In genomic region chr6:35379890-35380289, GRCm38 (mm10) we compare ENCODE assay signal across 8 mouse cellular contexts. TPM values are rescaled to one million over a fixed set of nuclear protein-coding genes. Genes with fewer than 3 reads are reported as not detected.
DNase-seq lines count a peak whose midpoint lies in the region; ATAC-seq lines count a peak whose summit lies in the region.

No protein-coding gene starts in this region.

- no peak overlapping the region for H3K9ac ChIP-seq in hindbrain, embryonic 15.5 days

- H3K27me3 ChIP-seq in hindbrain, embryonic 15.5 days: no peaks in the 10 kb centered on the region

- peak overlapping the region; percentile 35 for H3K4me2 ChIP-seq in hindbrain, embryonic 15.5 days

- no peak for ATAC-seq in hindbrain, embryonic 15.5 days (ENCODE audit: low FRiP score, low read depth)

- no peaks in the 10 kb centered on the region for H3K9me3 ChIP-seq in hindbrain, embryonic 15.5 days

- 12% methylated on average over 8 of the region's 8 CpGs for WGBS in hindbrain, embryonic 15.5 days

- no peak overlapping the region for H3K4me3 ChIP-seq in hindbrain, embryonic 15.5 days

- H3K27ac ChIP-seq in hindbrain, embryonic 15.5 days (replicated peaks): no peak overlapping the region

- H3K4me1 ChIP-seq in hindbrain, embryonic 15.5 days (replicated peaks): peaks cover 11% of the 10 kb centered on the region

- peak; percentile 93 for DNase-seq in ZHBTc4 (ENCODE audit: low read depth, low spot score)
- peak; percentile 73 for DNase-seq in cerebellum, postnatal 36 days
- DNase-seq in frontal cortex, postnatal 36 days (ENCODE audit: low spot score in 2 of 2): peak; percentile 44 to 73
- peak; percentile 60 to 70 for DNase-seq in layer of hippocampus, postnatal 36 days
- DNase-seq in lung, postnatal 25 days (ENCODE audit: low spot score): peak; percentile 79
- DNase-seq in right cerebral cortex, postnatal 10 days (ENCODE audit: low spot score in 2 of 2): peak; percentile 66 to 69
- DNase-seq in urinary bladder, postnatal 25 days (ENCODE audit: low spot score): peak; percentile 77

- H3K36me3 ChIP-seq in hindbrain, embryonic 15.5 days: no peaks in the 10 kb centered on the region

RNA-seq across cellular contexts. Expression of gene Fam180a, which starts 53.9 kb away (rescaled TPM):
- polyA plus RNA-seq in hindbrain, embryonic 15.5 days (2015; fragmentation: Nextera tagmentation; extraction: Ambion mirVana): 1.4 and 1.7 TPM in 2 replicates
- total RNA-seq in layer of hippocampus, postnatal 36 days (2021): 1 to 10 TPM; 1.1 to 1.6 TPM
